7 mouse cellular contexts compared by ENCODE assay signal in the genomic region with DNA sequence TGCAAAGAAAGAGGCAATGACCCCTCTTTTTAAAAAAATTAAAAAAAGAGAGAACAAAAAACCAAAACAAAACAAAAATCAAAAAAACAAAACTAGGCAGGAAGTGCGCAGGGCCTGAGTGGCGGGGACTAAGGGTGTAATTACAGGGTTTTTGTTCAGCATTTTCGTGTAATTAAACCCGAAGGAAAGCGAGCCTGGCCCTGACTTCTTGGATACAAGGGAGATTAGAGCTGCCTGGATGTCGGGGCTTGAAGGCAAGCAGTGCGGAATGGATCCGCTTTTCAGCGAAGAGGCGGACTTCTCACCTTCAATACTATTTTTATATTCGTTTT. TPM values are rescaled to one million over a fixed set of nuclear protein-coding genes. Genes with fewer than 3 reads are reported as not detected.
A peak's percentile ranks its signal among the peaks of the same experiment; 100 is the strongest.
DNase-seq lines count a peak whose midpoint lies in the region; ATAC-seq and TF ChIP-seq lines count a peak whose summit lies in the region.

No protein-coding gene starts in this region.

- TF ChIP-seq POLR2A in testis, adult 2 months (IDR thresholded peaks at IDR 0.05; ENCODE audit: control insufficient read depth, low read depth, low read length): no peak

- H3K9ac ChIP-seq in limb, embryonic 13.5 days: peak overlapping the region; percentile 61; the same call in 1 of the 2 replicates
- H3K9ac ChIP-seq in stomach, embryonic 16.5 days (ENCODE audit: low read length): peak overlapping the region; percentile 77

- H3K36me3 ChIP-seq in testis, adult 2 months (ENCODE audit: control insufficient read depth, insufficient read depth, low read length): no peaks in the 10 kb centered on the region
- no peaks in the 10 kb centered on the region for H3K36me3 ChIP-seq in forebrain, embryonic 10.5 days (replicated peaks)
- no peaks in the 10 kb centered on the region for H3K36me3 ChIP-seq in limb, embryonic 13.5 days
- H3K36me3 ChIP-seq in stomach, embryonic 16.5 days (ENCODE audit: control insufficient read depth, insufficient read depth, low read length): no peaks in the 10 kb centered on the region

- intact Hi-C loops in left cerebral cortex, postnatal 4 days (cut with DNase I): no loop called here

- H3K27me3 ChIP-seq in testis, adult 2 months (ENCODE audit: control insufficient read depth, insufficient read depth, low read length): no peaks in the 10 kb centered on the region
- peaks cover 23% of the 10 kb centered on the region for H3K27me3 ChIP-seq in forebrain, embryonic 10.5 days (ENCODE audit: poor library complexity, severe bottlenecking)
- no peaks in the 10 kb centered on the region for H3K27me3 ChIP-seq in limb, embryonic 13.5 days
- H3K27me3 ChIP-seq in stomach, embryonic 16.5 days (ENCODE audit: control insufficient read depth, insufficient read depth, low read length): no peaks in the 10 kb centered on the region

- peak overlapping the region; percentile 79 for H3K27ac ChIP-seq in testis, adult 2 months (ENCODE audit: control insufficient read depth, insufficient read depth, low read depth, low read length)
- H3K27ac ChIP-seq in forebrain, embryonic 10.5 days: peak overlapping the region; percentile 95
- H3K27ac ChIP-seq in limb, embryonic 13.5 days: peak overlapping the region; percentile 99
- H3K27ac ChIP-seq in stomach, embryonic 16.5 days (ENCODE audit: low read length): peak overlapping the region; percentile 100

- no peak for TF ChIP-seq CTCF in testis, adult 2 months (IDR thresholded peaks at IDR 0.05; ENCODE audit: control insufficient read depth, insufficient read depth, insufficient replicate concordance, low read depth, low read length)

- H3K4me2 ChIP-seq in limb, embryonic 13.5 days (replicated peaks): peak overlapping the region; percentile 76
- H3K4me2 ChIP-seq in stomach, embryonic 16.5 days (ENCODE audit: low read depth, low read length): peak overlapping the region; percentile 92

- DNase-seq in testis, postnatal 14 days (ENCODE audit: low spot score): no peak
- DNase-seq in forebrain, embryonic 10.5 days (ENCODE audit: extremely low spot score, low spot score): peak; percentile 49
- DNase-seq in left cerebral cortex, postnatal 4 days: no peak
- no peak for DNase-seq in spleen, adult 18-20 months

- no peak for ATAC-seq in limb, embryonic 13.5 days (ENCODE audit: low FRiP score, low read depth)
- ATAC-seq in stomach, embryonic 16.5 days (ENCODE audit: insufficient read depth, low FRiP score): no peak

- 2% methylated on average over 11 of the region's 11 CpGs for WGBS in forebrain, embryonic 10.5 days
- 7% methylated on average over 11 of the region's 11 CpGs for WGBS in limb, embryonic 13.5 days
- WGBS in stomach, embryonic 16.5 days: 17% methylated on average over 11 of the region's 11 CpGs

- H3K4me3 ChIP-seq in testis, adult 2 months (ENCODE audit: control insufficient read depth, low read depth, low read length): peak overlapping the region; percentile 75; the same call in 1 of the 2 replicates
- H3K4me3 ChIP-seq in forebrain, embryonic 10.5 days: peak overlapping the region; percentile 52
- peak overlapping the region; percentile 40 for H3K4me3 ChIP-seq in limb, embryonic 13.5 days
- peak overlapping the region; percentile 49 for H3K4me3 ChIP-seq in stomach, embryonic 16.5 days (replicated peaks; ENCODE audit: low read length)

- H3K4me1 ChIP-seq in testis, adult 2 months (ENCODE audit: control insufficient read depth, insufficient read depth, low read length): peaks cover 26% of the 10 kb centered on the region
- peaks cover 100% of the 10 kb centered on the region for H3K4me1 ChIP-seq in forebrain, embryonic 10.5 days
- H3K4me1 ChIP-seq in limb, embryonic 13.5 days: peaks cover 91% of the 10 kb centered on the region
- H3K4me1 ChIP-seq in stomach, embryonic 16.5 days (ENCODE audit: control insufficient read depth, insufficient read depth, low read length): peaks cover 79% of the 10 kb centered on the region

- H3K9me3 ChIP-seq in forebrain, embryonic 10.5 days: no peaks in the 10 kb centered on the region
- no peaks in the 10 kb centered on the region for H3K9me3 ChIP-seq in limb, embryonic 13.5 days
- H3K9me3 ChIP-seq in stomach, embryonic 16.5 days (replicated peaks; ENCODE audit: control insufficient read depth, low read length): no peaks in the 10 kb centered on the region

RNA-seq across cellular contexts. Expression of a gene that starts 6.8 kb away (rescaled TPM):
- polyA plus RNA-seq in testis, adult 2 months (2012; rRNA removed): 2.8 and 3.2 TPM in 2 replicates
- 20.5 and 22.6 TPM in 2 replicates for polyA plus RNA-seq in forebrain, embryonic 10.5 days (2016; fragmentation: Nextera tagmentation; extraction: Ambion mirVana)
- polyA plus RNA-seq in limb, embryonic 13.5 days (2015; fragmentation: Nextera tagmentation; extraction: Ambion mirVana): 39.2 and 41.2 TPM in 2 replicates
- polyA plus RNA-seq in stomach, embryonic 16.5 days (2015; fragmentation: Nextera tagmentation; extraction: Ambion mirVana): 10.1 and 11.7 TPM in 2 replicates
- total RNA-seq in left cerebral cortex, postnatal 4 days (2021): 100 to 1,000 TPM; 124 to 127 TPM

RNA-seq across cellular contexts. Expression of a gene that starts 55.4 kb away (rescaled TPM):
- 42.7 and 45.6 TPM in 2 replicates for polyA plus RNA-seq in testis, adult 2 months (2012; rRNA removed)
- 39.1 and 40.4 TPM in 2 replicates for polyA plus RNA-seq in forebrain, embryonic 10.5 days (2016; fragmentation: Nextera tagmentation; extraction: Ambion mirVana)
- polyA plus RNA-seq in limb, embryonic 13.5 days (2015; fragmentation: Nextera tagmentation; extraction: Ambion mirVana): 23.6 and 24.7 TPM in 2 replicates
- polyA plus RNA-seq in stomach, embryonic 16.5 days (2015; fragmentation: Nextera tagmentation; extraction: Ambion mirVana): 17.8 and 18.1 TPM in 2 replicates
- 10 to 100 TPM; 56.9 to 60.6 TPM for total RNA-seq in left cerebral cortex, postnatal 4 days (2021)
